Mouse (Mus musculus) stomach, embryonic 14.5 days (tissue): ENCODE data around the gene Adarb1. TPM values are rescaled to one million over a fixed set of nuclear protein-coding genes. Genes with fewer than 3 reads are reported as not detected.

Experiments used
- ATAC-seq: fragments of 200-750 bp; cut with Nextera tagmentation; 2 replicates; pipeline ENCODE4 v1.8.0; 2017; ENCODE audit warnings: low read depth, moderate TSS enrichment; ENCODE audit not compliant: insufficient number of reproducible peaks, insufficient read depth, low FRiP score
- H3K27ac ChIP-seq: fragments of 300-500 bp; sonication (generic); 2 replicates; pipeline ENCODE4 v1.5.1; 2014; ENCODE audit warnings: mild to moderate bottlenecking, low read length, moderate library complexity, mixed read lengths
- H3K27me3 ChIP-seq: fragments of 300-500 bp; sonication (generic); 2 replicates; pipeline ENCODE4 v1.6.1; 2014; ENCODE audit warnings: low read length, control low read depth, mixed read lengths; ENCODE audit not compliant: control insufficient read depth, insufficient read depth
- H3K36me3 ChIP-seq: fragments of 300-500 bp; sonication (generic); 2 replicates; pipeline ENCODE4 v1.6.1; 2014; ENCODE audit warnings: mild to moderate bottlenecking, control low read depth, low read length, moderate library complexity, mixed read lengths; ENCODE audit not compliant: control insufficient read depth, insufficient read depth
- H3K4me1 ChIP-seq: fragments of 300-500 bp; sonication (generic); 2 replicates; pipeline ENCODE4 v1.6.1; 2014; ENCODE audit warnings: low read length, control low read depth, mixed read lengths; ENCODE audit not compliant: control insufficient read depth, insufficient read depth
- H3K4me2 ChIP-seq: fragments of 300-500 bp; sonication (generic); replicated peaks from 2 replicates; pipeline ENCODE4 v1.6.1; 2014; ENCODE audit warnings: low read depth, low read length, control low read depth
- H3K4me3 ChIP-seq: fragments of 300-500 bp; sonication (generic); 2 replicates; pipeline ENCODE4 v1.5.1; 2014; ENCODE audit warnings: low read depth, low read length, control low read depth
- H3K9ac ChIP-seq: fragments of 300-500 bp; sonication (generic); replicated peaks from 2 replicates; pipeline ENCODE4 v1.6.1; 2014; ENCODE audit warnings: low read depth, mild to moderate bottlenecking, control low read depth, low read length, moderate library complexity, mixed read lengths
- H3K9me3 ChIP-seq: fragments of 300-500 bp; sonication (generic); 2 replicates; pipeline ENCODE4 v1.6.1; 2016; ENCODE audit warnings: low read depth, low read length, control low read depth; ENCODE audit not compliant: control insufficient read depth
- WGBS: fragments of 180-500 bp; shearing (Covaris S2); extraction: QIAGEN DNeasy Blood & Tissue Kit; methylation state at CpG from one replicate; pipeline ENCODE4 v1.1.7; 2014; 5-methylcytosine and 5-hydroxymethylcytosine counted together
- polyA plus RNA-seq: library from polyadenylated mRNA; unstranded; fragments of >200 nt; fragmentation: Nextera tagmentation; extraction: Ambion mirVana; gene quantifications from 2 replicates; pipeline ENCODE4 v1.2.1, GENCODE M21; 2014

Gene Adarb1
- polyA plus RNA-seq, 1 experiment from 2014 or later = 8.3 TPM

DNA sequence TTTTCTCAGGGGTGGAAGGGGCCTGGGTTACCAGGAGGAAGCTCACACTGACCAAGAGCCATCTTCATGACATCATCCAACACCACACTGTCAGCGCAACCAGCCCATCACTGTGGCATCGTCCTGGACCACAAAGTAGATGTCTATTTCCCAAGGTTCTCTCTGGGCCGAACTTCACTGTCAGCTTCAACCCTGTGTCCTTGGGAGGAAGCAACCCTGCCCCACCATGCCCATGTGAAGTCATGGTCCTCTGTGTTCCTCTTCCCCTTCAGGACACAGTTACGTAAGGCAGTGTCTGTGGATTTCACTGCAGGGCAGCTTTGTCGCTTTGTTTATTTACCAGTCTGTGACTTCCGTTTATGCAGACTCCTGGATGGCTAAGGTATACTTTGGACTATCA, 27.0 kb downstream of the Adarb1 start:
- H3K4me2 ChIP-seq = no peak overlapping the region
- no peak overlapping the region for H3K9ac ChIP-seq
- no peaks in the 10 kb centered on the region for H3K4me1 ChIP-seq
- ATAC-seq = no peak
- H3K27ac ChIP-seq = no peak overlapping the region
- H3K9me3 ChIP-seq = no peaks in the 10 kb centered on the region
- H3K27me3 ChIP-seq = no peaks in the 10 kb centered on the region
- no peaks in the 10 kb centered on the region for H3K36me3 ChIP-seq
- no peak overlapping the region for H3K4me3 ChIP-seq
- 88% methylated on average over 6 of the region's 6 CpGs for WGBS

DNA sequence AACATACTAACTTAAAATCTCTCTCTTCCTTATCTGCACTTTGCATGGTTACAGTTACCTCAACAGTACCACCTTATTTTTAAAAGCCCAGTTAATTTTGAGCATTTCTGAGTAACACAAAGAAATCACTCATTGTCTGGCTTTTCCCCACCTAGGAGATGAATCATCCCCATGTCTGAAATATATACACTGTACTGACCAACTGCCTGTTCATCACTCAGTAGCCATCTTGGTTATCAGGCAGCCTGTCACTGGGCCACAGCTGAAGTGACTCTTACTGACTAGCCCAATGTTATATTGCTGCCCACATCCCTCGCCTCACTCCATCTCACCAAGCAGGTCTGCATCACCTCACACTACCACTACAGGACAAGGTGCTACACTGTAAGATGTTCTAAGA, 30.5 kb downstream of the Adarb1 start:
- Histone ChIP-seq H3K27ac (no peak overlapping the region), H3K9ac (no peak overlapping the region), H3K36me3 (no peaks in the 10 kb centered on the region), H3K4me2 (no peak overlapping the region), H3K9me3 (no peaks in the 10 kb centered on the region), H3K4me3 (no peak overlapping the region), H3K27me3 (no peaks in the 10 kb centered on the region), H3K4me1 (no peaks in the 10 kb centered on the region)
- WGBS = 80% methylated on average over 1 of the region's 1 CpGs
- no peak for ATAC-seq

DNA sequence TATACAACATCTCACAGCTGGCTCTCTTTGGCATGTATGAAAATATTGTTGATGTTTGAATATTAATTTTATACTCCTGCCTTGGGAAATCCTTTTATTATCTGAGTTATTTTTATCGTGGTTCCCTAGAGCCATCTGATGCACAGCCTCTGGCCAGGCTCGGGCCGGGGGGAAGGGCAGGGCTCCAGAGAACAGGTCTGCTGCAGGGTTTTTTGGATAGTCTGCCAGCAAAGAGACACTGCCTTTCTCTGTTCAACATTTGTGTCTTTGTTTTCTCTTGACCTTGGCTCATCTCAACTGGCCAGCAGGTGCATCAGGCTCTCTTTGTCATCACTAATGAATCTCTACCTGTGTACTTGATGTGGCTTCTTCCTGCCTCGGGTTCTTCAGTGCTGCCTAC, 32.3 kb downstream of the Adarb1 start:
- no peak overlapping the region for H3K9ac ChIP-seq
- H3K9me3 ChIP-seq = no peaks in the 10 kb centered on the region
- H3K27ac ChIP-seq = no peak overlapping the region
- no peaks in the 10 kb centered on the region for H3K36me3 ChIP-seq
- no peak overlapping the region for H3K4me2 ChIP-seq
- H3K27me3 ChIP-seq = no peaks in the 10 kb centered on the region
- 74% methylated on average over 4 of the region's 4 CpGs for whole genome bisulfite sequencing
- ATAC-seq = no peak
- H3K4me1 ChIP-seq = no peaks in the 10 kb centered on the region
- H3K4me3 ChIP-seq = no peak overlapping the region

DNA sequence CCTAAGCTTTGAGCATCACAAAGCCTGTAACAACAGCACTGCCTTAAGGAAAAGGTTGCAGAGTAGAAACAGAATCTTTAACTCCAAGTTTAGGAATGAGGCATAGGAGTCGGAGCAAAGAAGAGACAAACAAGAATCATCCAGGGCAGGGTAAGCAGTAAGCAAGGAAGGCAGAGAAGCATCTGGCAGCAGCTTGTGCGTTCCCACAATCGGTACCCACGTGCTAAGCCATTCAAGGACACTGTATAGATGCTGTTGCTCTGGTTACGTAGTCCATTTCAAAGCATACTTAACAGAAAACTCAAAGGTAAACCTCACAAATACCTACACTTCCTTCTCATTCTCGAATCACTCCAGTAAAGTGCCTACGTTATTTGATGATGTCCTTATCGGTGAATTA, 35.0 kb downstream of the Adarb1 start:
- Histone ChIP-seq H3K27ac (no peak overlapping the region), H3K9ac (no peak overlapping the region), H3K4me2 (no peak overlapping the region), H3K4me3 (no peak overlapping the region), H3K27me3 (no peaks in the 10 kb centered on the region), H3K36me3 (no peaks in the 10 kb centered on the region), H3K9me3 (no peaks in the 10 kb centered on the region), H3K4me1 (no peaks in the 10 kb centered on the region)
- no peak for ATAC-seq
- 88% methylated on average over 8 of the region's 8 CpGs for WGBS

DNA sequence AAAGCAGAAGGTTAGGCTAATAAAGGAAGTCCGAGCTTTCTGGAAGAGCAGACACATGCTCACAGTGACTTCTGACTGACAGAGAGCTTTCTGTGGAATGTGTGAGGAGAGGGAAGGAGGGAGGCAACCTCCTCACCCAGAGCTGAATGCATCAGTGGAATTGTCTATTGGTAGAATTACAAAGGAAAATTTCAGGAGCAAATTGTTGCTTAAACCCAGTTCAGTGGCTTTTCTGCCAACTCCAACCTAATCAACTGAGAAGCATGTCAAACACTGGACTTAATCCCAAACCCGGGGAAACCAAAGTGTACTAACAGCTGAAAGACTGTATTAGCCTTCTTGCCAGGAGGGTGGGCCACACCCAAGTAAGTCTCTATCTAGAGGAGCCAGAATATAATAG, 36.9 kb downstream of the Adarb1 start:
- no peak overlapping the region for H3K9ac ChIP-seq
- no peak for ATAC-seq
- H3K9me3 ChIP-seq = no peaks in the 10 kb centered on the region
- H3K4me3 ChIP-seq = no peak overlapping the region
- WGBS = 28% methylated on average over 2 of the region's 2 CpGs
- no peaks in the 10 kb centered on the region for H3K27me3 ChIP-seq
- H3K4me2 ChIP-seq = no peak overlapping the region
- H3K27ac ChIP-seq = no peak overlapping the region
- H3K36me3 ChIP-seq = no peaks in the 10 kb centered on the region
- no peaks in the 10 kb centered on the region for H3K4me1 ChIP-seq

DNA sequence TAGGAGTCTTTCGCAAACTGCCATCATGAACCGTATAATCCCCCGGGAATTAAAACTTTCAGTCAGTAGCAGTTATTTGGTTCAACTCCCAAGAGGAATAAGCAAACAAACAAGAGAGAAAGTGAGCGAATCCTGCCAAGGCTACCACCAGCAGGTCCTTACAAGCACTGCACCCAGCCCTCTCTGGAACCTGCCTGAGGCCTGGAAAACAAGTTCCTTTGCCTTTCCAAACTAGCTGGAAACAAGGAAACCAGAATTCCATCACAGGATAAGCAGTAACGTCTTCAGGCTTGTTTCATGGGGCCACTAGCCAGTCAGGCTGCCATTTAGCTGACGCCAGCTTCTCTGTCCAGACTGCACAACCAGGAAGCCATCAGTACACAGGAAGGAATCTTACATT, 37.4 kb downstream of the Adarb1 start:
- no peak overlapping the region for H3K27ac ChIP-seq

DNA sequence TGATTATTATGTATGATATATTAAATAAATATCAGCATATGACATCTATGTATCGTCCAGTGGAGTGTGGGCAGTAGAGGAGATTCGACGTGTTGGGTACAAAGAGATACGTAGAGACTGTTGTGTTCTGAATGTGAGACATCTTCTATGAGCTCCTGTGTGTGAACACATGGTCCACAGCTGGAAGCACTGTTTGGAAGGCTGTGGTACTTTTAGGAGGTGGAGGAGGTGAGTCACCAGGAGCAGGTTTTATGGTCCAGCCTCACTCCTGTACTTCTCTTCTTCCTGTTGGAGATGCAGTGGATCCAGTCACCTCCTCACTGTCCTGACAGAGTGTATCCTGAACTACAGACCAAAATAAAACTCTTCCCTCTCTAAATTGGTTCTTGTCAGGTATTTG, 38.9 kb downstream of the Adarb1 start:
- Histone ChIP-seq H3K27ac (no peak overlapping the region), H3K9me3 (no peaks in the 10 kb centered on the region), H3K4me1 (no peaks in the 10 kb centered on the region), H3K9ac (no peak overlapping the region), H3K4me3 (no peak overlapping the region), H3K36me3 (no peaks in the 10 kb centered on the region), H3K27me3 (no peaks in the 10 kb centered on the region), H3K4me2 (no peak overlapping the region)
- WGBS = 97% methylated on average over 4 of the region's 4 CpGs
- ATAC-seq = no peak

More for the DNA sequence above, 37.4 kb downstream of the Adarb1 start:
- Histone ChIP-seq H3K9ac (no peak overlapping the region), H3K9me3 (no peaks in the 10 kb centered on the region), H3K4me2 (no peak overlapping the region), H3K36me3 (no peaks in the 10 kb centered on the region), H3K4me3 (no peak overlapping the region), H3K4me1 (no peaks in the 10 kb centered on the region), H3K27me3 (no peaks in the 10 kb centered on the region)
- ATAC-seq = no peak
- 69% methylated on average over 6 of the region's 6 CpGs for WGBS

DNA sequence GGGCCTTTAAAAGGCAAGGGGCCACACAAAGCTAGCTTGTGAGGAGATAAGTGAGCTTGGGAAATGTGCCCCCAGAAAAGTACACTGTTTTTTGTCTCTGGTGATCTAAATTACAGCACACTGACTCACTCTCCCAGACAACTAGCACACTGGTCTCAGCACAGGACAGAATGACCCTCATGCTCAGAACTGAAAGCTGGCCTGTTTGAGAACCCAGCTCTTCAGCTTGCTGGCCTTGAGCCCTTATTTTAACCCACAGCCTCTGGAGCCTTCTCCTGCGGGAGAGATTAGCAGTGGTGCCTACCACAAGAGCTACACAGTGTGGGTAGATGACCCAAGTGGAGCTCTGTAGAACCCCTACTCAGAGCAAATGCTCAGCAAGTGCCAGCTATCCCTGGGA, 42.0 kb downstream of the Adarb1 start:
- H3K27me3 ChIP-seq = no peaks in the 10 kb centered on the region
- no peak for ATAC-seq
- no peaks in the 10 kb centered on the region for H3K9me3 ChIP-seq
- no peak overlapping the region for H3K27ac ChIP-seq
- H3K9ac ChIP-seq = no peak overlapping the region
- no peaks in the 10 kb centered on the region for H3K36me3 ChIP-seq
- H3K4me3 ChIP-seq = no peak overlapping the region
- H3K4me1 ChIP-seq = no peaks in the 10 kb centered on the region
- no peak overlapping the region for H3K4me2 ChIP-seq
- 94% methylated on average over 1 of the region's 1 CpGs for WGBS

DNA sequence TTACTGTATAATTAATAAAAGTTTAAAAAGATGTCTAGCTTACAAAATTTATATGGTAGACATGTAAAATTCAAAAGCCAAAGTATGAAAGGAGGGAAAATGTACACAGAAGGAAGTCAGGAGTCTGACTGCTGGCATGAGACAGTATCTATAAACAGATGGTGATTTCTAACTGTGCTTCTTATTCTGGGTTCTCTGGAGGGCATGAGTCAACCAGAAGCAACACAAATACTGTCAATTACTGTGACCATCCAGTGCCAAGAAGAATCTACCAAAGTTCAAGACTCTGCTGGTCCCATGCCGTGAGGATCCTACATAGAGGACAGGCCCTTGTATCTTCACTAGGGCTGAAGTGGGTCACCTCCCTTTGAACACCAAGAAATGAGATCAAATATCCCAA, 43.1 kb downstream of the Adarb1 start:
- Histone ChIP-seq H3K27ac (no peak overlapping the region), H3K4me2 (no peak overlapping the region), H3K27me3 (no peaks in the 10 kb centered on the region), H3K36me3 (no peaks in the 10 kb centered on the region), H3K9me3 (no peaks in the 10 kb centered on the region), H3K9ac (no peak overlapping the region), H3K4me3 (no peak overlapping the region), H3K4me1 (no peaks in the 10 kb centered on the region)
- WGBS = 52% methylated on average over 1 of the region's 1 CpGs
- no peak for ATAC-seq
